Mouse (Mus musculus) lung, embryonic 14.5 days (tissue): ENCODE results near the gene 4933415F23Rik. TPM values are rescaled to one million over a fixed set of nuclear protein-coding genes. Genes with fewer than 3 reads are reported as not detected.
A peak's percentile ranks its signal among the peaks of the same experiment; 100 is the strongest.

Experiments used
- ATAC-seq: fragments of 200-750 bp; cut with Nextera tagmentation; 2 replicates; pipeline ENCODE4 v1.8.0; 2017; ENCODE audit warnings: mild to moderate bottlenecking, moderate TSS enrichment, moderate library complexity; ENCODE audit not compliant: insufficient read depth
- DNase-seq: peaks from one replicate; pipeline ENCODE4 v3.0.0-alpha.2; 2015
- H3K27ac ChIP-seq: fragments of 300-500 bp; sonication (generic); 2 replicates; pipeline ENCODE4 v1.5.1; 2014; ENCODE audit warnings: low read depth, mild to moderate bottlenecking, moderate library complexity
- H3K27me3 ChIP-seq: fragments of 300-500 bp; sonication (generic); 2 replicates; pipeline ENCODE4 v1.6.1; 2014; ENCODE audit warnings: low read length, control low read depth; ENCODE audit not compliant: insufficient read depth
- H3K36me3 ChIP-seq: fragments of 300-500 bp; sonication (generic); 2 replicates; pipeline ENCODE4 v1.6.1; 2014; ENCODE audit warnings: control low read depth; ENCODE audit not compliant: insufficient read depth
- H3K4me1 ChIP-seq: fragments of 300-500 bp; sonication (generic); 2 replicates; pipeline ENCODE4 v1.6.1; 2014; ENCODE audit warnings: antibody characterized with exemption, control low read depth; ENCODE audit not compliant: insufficient read depth
- H3K4me2 ChIP-seq: fragments of 300-500 bp; sonication (generic); 2 replicates; pipeline ENCODE4 v1.6.1; 2014; ENCODE audit warnings: mild to moderate bottlenecking
- H3K4me3 ChIP-seq: fragments of 300-500 bp; sonication (generic); 2 replicates; pipeline ENCODE4 v1.5.1; 2014; ENCODE audit warnings: low read depth, low read length
- H3K9ac ChIP-seq: fragments of 300-500 bp; sonication (generic); 2 replicates; pipeline ENCODE4 v1.6.1; 2014
- H3K9me3 ChIP-seq: fragments of 300-500 bp; sonication (generic); 2 replicates; pipeline ENCODE4 v1.6.1; 2016; ENCODE audit warnings: low read depth, low read length, control low read depth
- CTCF ChIP-seq: IDR thresholded peaks from 2 replicates; pipeline ENCODE4 v1.5.1; 2016; ENCODE audit warnings: antibody characterized with exemption, low read depth
- WGBS: fragments of 180-500 bp; shearing (Covaris S2); extraction: QIAGEN DNeasy Blood & Tissue Kit; methylation state at CpG from one replicate; pipeline ENCODE4 v1.1.7; 2014; 5-methylcytosine and 5-hydroxymethylcytosine counted together
- polyA plus RNA-seq: library from polyadenylated mRNA; unstranded; fragments of >200 nt; fragmentation: Nextera tagmentation; extraction: Ambion mirVana; gene quantifications from 2 replicates; pipeline ENCODE4 v1.2.1, GENCODE M21; 2014

The 4933415F23Rik gene
- polyA plus RNA-seq, 1 experiment from 2014 or later: not detected

- H3K9ac ChIP-seq: no peak overlapping the region
- H3K27ac ChIP-seq: no peak overlapping the region
- no peaks in the 10 kb centered on the region for H3K27me3 ChIP-seq
- WGBS: 23% methylated on average over 4 of the region's 4 CpGs
- no peak overlapping the region for H3K4me2 ChIP-seq
- H3K4me1 ChIP-seq: no peaks in the 10 kb centered on the region
- no peak for TF ChIP-seq CTCF
- ATAC-seq (peak; percentile 26; the same call in 1 of the 2 replicates), DNase-seq (peak; percentile 24)
- H3K9me3 ChIP-seq: no peaks in the 10 kb centered on the region
- no peak overlapping the region for H3K4me3 ChIP-seq
- no peaks in the 10 kb centered on the region for H3K36me3 ChIP-seq
Measured at GRCm38 (mm10) chr1:23064717-23065475, 37.2 kb downstream of the 4933415F23Rik start.

- H3K9me3 ChIP-seq: no peaks in the 10 kb centered on the region
- WGBS: 70% methylated on average over 2 of the region's 2 CpGs
- ATAC-seq: no peak
- no peaks in the 10 kb centered on the region for H3K36me3 ChIP-seq
- H3K4me3 ChIP-seq: no peak overlapping the region
- no peaks in the 10 kb centered on the region for H3K4me1 ChIP-seq
- no peak for DNase-seq
- no peak for TF ChIP-seq CTCF
- no peak overlapping the region for H3K9ac ChIP-seq
- H3K27me3 ChIP-seq: no peaks in the 10 kb centered on the region
- no peak overlapping the region for H3K4me2 ChIP-seq
- H3K27ac ChIP-seq: no peak overlapping the region
Measured at GRCm38 (mm10) chr1:23063946-23064345, 38.1 kb downstream of the 4933415F23Rik start.

DNA sequence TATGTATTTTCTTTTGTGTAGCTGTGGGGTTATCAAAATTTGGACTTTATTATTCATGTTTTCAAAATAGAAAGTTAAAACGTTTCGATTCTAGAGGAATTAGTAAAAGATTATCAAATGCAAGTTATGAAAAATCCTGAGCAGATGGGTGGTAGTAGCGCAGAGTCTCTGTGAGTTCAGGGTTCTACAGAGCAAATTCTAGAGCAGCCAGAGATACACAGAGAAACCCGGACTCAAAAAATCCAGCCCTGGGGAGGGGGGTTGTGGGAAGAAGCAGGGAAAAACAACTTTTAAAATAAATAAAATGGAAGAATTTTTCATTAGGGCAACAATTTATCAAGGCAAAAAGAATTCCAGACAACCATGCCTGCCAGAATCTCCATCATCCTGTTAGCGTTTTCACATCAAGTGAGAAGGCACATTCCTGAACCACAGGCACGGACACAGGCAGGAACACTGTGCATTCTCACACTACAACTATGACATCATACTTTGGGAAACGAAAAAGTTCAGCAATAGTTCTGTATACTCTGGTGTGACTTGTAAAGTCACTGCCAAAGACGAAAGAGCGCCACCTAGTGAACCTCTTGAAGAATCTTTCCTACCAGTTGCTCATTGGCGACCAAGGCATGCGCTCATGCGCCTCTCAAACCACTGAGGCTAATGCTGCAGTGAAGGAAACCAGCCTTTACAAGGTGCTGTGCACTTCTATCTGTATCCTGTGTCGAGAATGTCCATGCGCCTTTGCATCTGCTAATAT, 40.3 kb downstream of the 4933415F23Rik start:
- Histone ChIP-seq H3K27me3 (no peaks in the 10 kb centered on the region), H3K4me2 (peak overlapping the region; percentile 42), H3K9ac (no peak overlapping the region), H3K9me3 (no peaks in the 10 kb centered on the region), H3K4me1 (no peaks in the 10 kb centered on the region; the same call in 1 of the 2 replicates), H3K36me3 (no peaks in the 10 kb centered on the region), H3K27ac (no peak overlapping the region), H3K4me3 (no peak overlapping the region)
- peak; percentile 95 for DNase-seq
- 18% methylated on average over 14 of the region's 14 CpGs for WGBS
- peak; percentile 98 for ATAC-seq
- peak; percentile 83 for TF ChIP-seq CTCF

GRCm38 (mm10) chr1:23060056-23060455, 42.0 kb downstream of the 4933415F23Rik start:
- Histone ChIP-seq H3K4me2 (no peak overlapping the region), H3K4me1 (no peaks in the 10 kb centered on the region; the same call in 1 of the 2 replicates), H3K9me3 (no peaks in the 10 kb centered on the region), H3K4me3 (no peak overlapping the region), H3K27me3 (no peaks in the 10 kb centered on the region), H3K9ac (no peak overlapping the region), H3K27ac (no peak overlapping the region), H3K36me3 (no peaks in the 10 kb centered on the region)
- DNase-seq (no peak), ATAC-seq (no peak)
- WGBS: 85% methylated on average over 9 of the region's 9 CpGs
- no peak for TF ChIP-seq CTCF
